Mouse (Mus musculus) heart, embryonic 14.5 days (tissue): ENCODE measurements around the gene Rspo1. TPM values are rescaled to one million over a fixed set of nuclear protein-coding genes. Genes with fewer than 3 reads are reported as not detected.

Experiments
- ATAC-seq: fragments of 200-750 bp; cut with Nextera tagmentation; 2 replicates; pipeline ENCODE4 v1.8.0; 2017; ENCODE audit warnings: low read depth, moderate TSS enrichment; ENCODE audit not compliant: insufficient number of reproducible peaks, insufficient read depth, low FRiP score
- H3K27ac ChIP-seq, 2 experiments: fragments of 200-500 bp in 1 of 2; fragments of 300-500 bp in 1 of 2; sonication (generic) in 1 of 2; replicated peaks in 1 of 2; 2 replicates each; pipeline ENCODE4 v1.5.1; 2012 to 2014; ENCODE audit warnings: low read depth in 2 of 2, low read length in 2 of 2, control low read depth in 1 of 2, mild to moderate bottlenecking in 1 of 2, mixed read lengths in 1 of 2; ENCODE audit not compliant: control insufficient read depth in 1 of 2, insufficient read depth in 1 of 2
- H3K27me3 ChIP-seq: fragments of 300-500 bp; sonication (generic); 2 replicates; pipeline ENCODE4 v1.6.1; 2014; ENCODE audit warnings: mild to moderate bottlenecking, low read length, control low read depth; ENCODE audit not compliant: control insufficient read depth, insufficient read depth
- H3K36me3 ChIP-seq: fragments of 300-500 bp; sonication (generic); 2 replicates; pipeline ENCODE4 v1.6.1; 2014; ENCODE audit warnings: mild to moderate bottlenecking, control low read depth, low read length, mixed read lengths; ENCODE audit not compliant: control insufficient read depth, insufficient read depth
- H3K4me1 ChIP-seq, 2 experiments: fragments of 200-500 bp in 1 of 2; fragments of 300-500 bp in 1 of 2; sonication (generic) in 1 of 2; 2 replicates each; pipeline ENCODE4 v1.6.1; 2012 to 2014; ENCODE audit warnings: low read length in 2 of 2, control low read depth in 1 of 2, mixed read lengths in 1 of 2; ENCODE audit not compliant: control insufficient read depth in 2 of 2, insufficient read depth in 2 of 2
- H3K4me2 ChIP-seq: fragments of 300-500 bp; sonication (generic); 2 replicates; pipeline ENCODE4 v1.6.1; 2014; ENCODE audit warnings: mild to moderate bottlenecking, low read length
- H3K4me3 ChIP-seq, 2 experiments: fragments of 200-500 bp in 1 of 2; fragments of 300-500 bp in 1 of 2; sonication (generic) in 1 of 2; 2 replicates each; pipeline ENCODE4 v1.5.1; 2012 to 2014; ENCODE audit warnings: low read length in 2 of 2, mild to moderate bottlenecking in 2 of 2, control low read depth in 1 of 2, low read depth in 1 of 2, moderate library complexity in 1 of 2; ENCODE audit not compliant: control insufficient read depth in 1 of 2, insufficient read depth in 1 of 2
- H3K9ac ChIP-seq: fragments of 300-500 bp; sonication (generic); 2 replicates; pipeline ENCODE4 v1.6.1; 2014; ENCODE audit warnings: mild to moderate bottlenecking, low read length
- H3K9me3 ChIP-seq: fragments of 300-500 bp; sonication (generic); 2 replicates; pipeline ENCODE4 v1.6.1; 2016; ENCODE audit warnings: low read length, control low read depth; ENCODE audit not compliant: control insufficient read depth
- WGBS: fragments of 180-500 bp; shearing (Covaris S2); extraction: QIAGEN DNeasy Blood & Tissue Kit; methylation state at CpG from one replicate; pipeline ENCODE4 v1.1.7; 2014; 5-methylcytosine and 5-hydroxymethylcytosine counted together
- polyA plus RNA-seq: library from polyadenylated mRNA; unstranded; fragments of >200 nt; fragmentation: Nextera tagmentation; extraction: Ambion mirVana; gene quantifications from 2 replicates; pipeline ENCODE4 v1.2.1, GENCODE M21; 2014

Rspo1 gene
- polyA plus RNA-seq, 1 experiment from 2014 or later, result 9.5 TPM

DNA sequence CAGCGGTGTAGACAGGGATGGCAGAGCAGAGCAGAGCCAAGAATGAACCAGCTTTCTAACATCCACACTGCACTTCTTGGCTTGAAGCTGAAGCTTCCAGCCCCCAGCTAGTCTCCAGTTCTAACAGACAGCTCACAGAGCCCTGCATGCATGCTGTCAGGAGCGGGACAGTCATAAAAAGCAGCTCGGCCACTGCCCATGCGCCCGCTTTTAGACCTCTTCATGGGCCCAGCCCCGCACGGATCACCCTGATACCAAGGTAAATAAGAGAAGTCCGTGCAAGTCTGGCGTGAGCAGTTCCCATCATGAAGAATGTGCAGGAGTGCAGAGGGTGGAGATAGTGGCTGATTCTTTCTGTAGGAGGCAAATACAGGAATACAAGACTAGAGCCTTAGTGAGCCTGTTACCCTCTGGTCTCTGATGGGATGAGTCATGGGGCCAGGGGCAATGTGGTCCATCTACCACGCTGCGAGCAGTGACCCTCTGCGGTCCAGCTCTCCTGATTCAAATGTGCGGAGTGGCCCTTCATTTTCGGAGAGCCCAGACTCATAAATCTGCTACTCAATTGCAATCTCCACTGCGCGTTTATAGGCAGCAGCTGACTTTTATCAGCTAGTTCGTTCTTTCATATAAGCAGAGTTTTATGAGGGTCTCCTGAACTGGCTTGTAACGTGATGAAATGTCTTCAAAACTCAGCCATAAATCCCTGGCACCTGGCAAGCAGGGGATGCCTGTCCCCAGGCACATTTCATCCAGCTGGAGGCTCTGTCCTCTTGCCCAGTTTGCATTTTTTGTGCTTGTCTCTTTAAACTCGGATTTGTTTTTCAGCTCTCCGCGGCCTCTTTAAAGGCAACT, 35.8 kb upstream of the Rspo1 start:
- Histone ChIP-seq H3K4me2 (no peak overlapping the region), H3K4me3 (no peak overlapping the region), H3K9me3 (no peaks in the 10 kb centered on the region), H3K27ac (no peak overlapping the region), H3K9ac (no peak overlapping the region), H3K4me1 (no peaks in the 10 kb centered on the region), H3K27me3 (no peaks in the 10 kb centered on the region), H3K36me3 (no peaks in the 10 kb centered on the region)
- ATAC-seq, result no peak
- WGBS, result 67% methylated on average over 21 of the region's 21 CpGs

GRCm38 (mm10) chr4:124951036-124951433, 35.2 kb upstream of the Rspo1 start:
- Histone ChIP-seq H3K4me2 (no peak overlapping the region), H3K9me3 (no peaks in the 10 kb centered on the region), H3K27me3 (no peaks in the 10 kb centered on the region), H3K36me3 (no peaks in the 10 kb centered on the region), H3K4me3 (no peak overlapping the region), H3K27ac (no peak overlapping the region), H3K9ac (no peak overlapping the region), H3K4me1 (no peaks in the 10 kb centered on the region)
- ATAC-seq, result no peak
- 37% methylated on average over 10 of the region's 10 CpGs for WGBS

GRCm38 (mm10) chr4:124953546-124953945, 32.7 kb upstream of the Rspo1 start:
- Histone ChIP-seq H3K4me2 (no peak overlapping the region), H3K4me1 (no peaks in the 10 kb centered on the region), H3K4me3 (no peak overlapping the region), H3K27ac (no peak overlapping the region), H3K9me3 (no peaks in the 10 kb centered on the region), H3K36me3 (no peaks in the 10 kb centered on the region), H3K27me3 (0 out of 2 replicates have a peak, but pooled peaks cover 5% of the 10 kb centered on the region), H3K9ac (no peak overlapping the region)
- 53% methylated on average over 4 of the region's 4 CpGs for WGBS
- no peak for ATAC-seq

GRCm38 (mm10) chr4:124957284-124957683, 28.9 kb upstream of the Rspo1 start:
- H3K27ac ChIP-seq, result no peak overlapping the region
- WGBS, result 51% methylated on average over 2 of the region's 2 CpGs
- H3K9me3 ChIP-seq, result no peaks in the 10 kb centered on the region

DNA sequence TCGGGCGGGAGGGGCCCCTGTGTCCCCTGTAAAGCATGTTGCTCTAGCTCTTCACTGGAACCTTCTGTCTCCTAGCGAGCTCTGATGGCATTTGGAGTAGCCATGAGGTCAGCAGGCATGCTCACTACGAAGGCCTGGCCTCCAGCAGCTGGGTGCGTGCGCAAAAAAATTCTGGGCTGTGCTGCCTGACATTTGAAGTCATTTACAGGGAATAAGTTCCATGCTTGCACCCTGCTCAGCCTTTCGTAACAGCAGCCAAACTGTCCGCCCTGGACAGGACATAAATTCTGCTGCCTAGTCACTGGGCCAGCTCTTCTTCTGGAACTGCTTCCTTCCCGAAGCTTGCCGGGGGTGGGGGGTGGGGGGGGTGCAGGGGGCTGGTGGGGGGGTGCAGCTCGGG, 27.2 kb upstream of the Rspo1 start:
- H3K4me1 ChIP-seq, result no peaks in the 10 kb centered on the region
- 55% methylated on average over 11 of the region's 11 CpGs for WGBS
- no peaks in the 10 kb centered on the region for H3K9me3 ChIP-seq
- no peak overlapping the region for H3K4me3 ChIP-seq
- 0 out of 2 replicates have a peak, but pooled peaks cover 5% of the 10 kb centered on the region for H3K27me3 ChIP-seq
- H3K9ac ChIP-seq, result no peak overlapping the region
- ATAC-seq, result no peak
- no peaks in the 10 kb centered on the region for H3K36me3 ChIP-seq
- H3K27ac ChIP-seq, result no peak overlapping the region
- H3K4me2 ChIP-seq, result no peak overlapping the region

More at GRCm38 (mm10) chr4:124957284-124957683, 28.9 kb upstream of the Rspo1 start:
- Histone ChIP-seq H3K9ac (no peak overlapping the region), H3K4me3 (no peak overlapping the region), H3K36me3 (no peaks in the 10 kb centered on the region), H3K4me1 (no peaks in the 10 kb centered on the region), H3K27me3 (0 out of 2 replicates have a peak, but pooled peaks cover 5% of the 10 kb centered on the region), H3K4me2 (no peak overlapping the region)
- ATAC-seq, result no peak

DNA sequence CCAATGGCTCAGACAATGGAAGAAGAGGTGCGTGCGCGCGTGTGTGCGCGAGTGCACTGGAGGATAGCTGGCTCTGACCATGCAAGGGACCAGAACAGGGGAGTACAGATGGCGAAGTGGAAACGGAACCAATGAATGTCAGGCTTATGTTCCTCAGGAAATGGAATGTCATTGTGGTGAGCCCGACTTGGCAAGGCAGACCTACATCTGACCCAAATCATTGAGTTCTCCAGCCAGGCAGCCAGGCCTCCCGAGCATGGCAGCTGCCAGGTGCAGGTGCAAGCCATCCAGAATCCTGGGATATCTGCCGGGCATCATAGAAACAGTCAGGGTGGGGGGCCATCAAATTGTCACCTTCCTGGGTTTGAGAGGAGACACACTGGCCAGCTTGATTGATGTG, 25.3 kb upstream of the Rspo1 start:
- Histone ChIP-seq H3K9ac (no peak overlapping the region), H3K27ac (no peak overlapping the region), H3K4me1 (no peaks in the 10 kb centered on the region), H3K9me3 (no peaks in the 10 kb centered on the region), H3K4me3 (no peak overlapping the region), H3K36me3 (no peaks in the 10 kb centered on the region), H3K4me2 (no peak overlapping the region), H3K27me3 (0 out of 2 replicates have a peak, but pooled peaks cover 5% of the 10 kb centered on the region)
- whole genome bisulfite sequencing, result 90% methylated on average over 11 of the region's 11 CpGs
- no peak for ATAC-seq

- Histone ChIP-seq H3K27ac (no peak overlapping the region), H3K9ac (no peak overlapping the region), H3K9me3 (no peaks in the 10 kb centered on the region), H3K36me3 (no peaks in the 10 kb centered on the region), H3K27me3 (0 out of 2 replicates have a peak, but pooled peaks cover 5% of the 10 kb centered on the region), H3K4me2 (no peak overlapping the region), H3K4me1 (no peaks in the 10 kb centered on the region), H3K4me3 (no peak overlapping the region)
- 25% methylated on average over 11 of the region's 11 CpGs for WGBS
- no peak for ATAC-seq
These were observed 23.7 kb upstream of the Rspo1 start for GRCm38 (mm10) chr4:124962576-124962975.
